ENCODE assay signal across 21 mouse cellular contexts in genomic region chr13:92595424-92595823, GRCm38 (mm10). TPM values are rescaled to one million over a fixed set of nuclear protein-coding genes. Genes with fewer than 3 reads are reported as not detected.
DNase-seq lines count a peak whose midpoint lies in the region; ATAC-seq and TF ChIP-seq lines count a peak whose summit lies in the region.
"Had no signal": no experiment of that assay in that cellular context is flagged by ENCODE, and none has a peak within 500 bp of the region (broad histone marks: within the 10 kb centered on the region; RNA-seq: fewer than 3 reads in every experiment).

No protein-coding gene starts in this region.

- no peaks in the 10 kb centered on the region for H3K27me3 ChIP-seq in midbrain, embryonic 12.5 days
- no peaks in the 10 kb centered on the region for H3K27me3 ChIP-seq in midbrain, embryonic 16.5 days (ENCODE audit: control insufficient read depth, insufficient read depth, low read depth, low read length)
- H3K27me3 ChIP-seq: embryonic facial prominence, embryonic 12.5 days; forebrain, embryonic 15.5 days; heart, embryonic 13.5 days; hindbrain, embryonic 12.5 days; lung, embryonic 15.5 days had no signal

- ATAC-seq in midbrain, embryonic 12.5 days (ENCODE audit: low FRiP score, low read depth): peak; percentile 41; the same call in 1 of the 2 replicates
- no peak for ATAC-seq in midbrain, embryonic 16.5 days
- ATAC-seq in erythroid progenitor cell, adult 5-6 weeks (replicated peaks; ENCODE audit: low FRiP score, poor library complexity, severe bottlenecking): peak; percentile 58
- ATAC-seq in megakaryocyte progenitor cell, adult 5-6 weeks (replicated peaks; ENCODE audit: poor library complexity): peak; percentile 40
- ATAC-seq: forebrain, embryonic 15.5 days had no signal

- intact Hi-C loops in left cerebral cortex, adult 2 months (cut with DNase I): no loop called here

- H3K9ac ChIP-seq in midbrain, embryonic 12.5 days (replicated peaks): no peak overlapping the region
- no peak overlapping the region for H3K9ac ChIP-seq in midbrain, embryonic 16.5 days (ENCODE audit: low read depth, low read length)
- H3K9ac ChIP-seq: embryonic facial prominence, embryonic 12.5 days; forebrain, embryonic 15.5 days; heart, embryonic 13.5 days; hindbrain, embryonic 12.5 days; lung, embryonic 15.5 days had no signal

- DNase-seq in adrenal gland, adult 2 months: peak; percentile 77
- DNase-seq in adrenal gland, adult 8-10 months: no peak
- DNase-seq in left cerebral cortex, adult 2 months (ENCODE audit: extremely low spot score in 1 of 2, low spot score in 2 of 2): no peak
- no peak for DNase-seq in cerebellum, adult 18-20 months
- DNase-seq: cerebellum, adult 9-11 months; kidney, adult 9 months; left cerebral cortex, postnatal 4 days; midbrain, embryonic 14.5 days; right cerebral cortex, postnatal 4 days had no signal

- TF ChIP-seq CTCF in left cerebral cortex, adult 2 months (IDR thresholded peaks at IDR 0.05): no peak

- no peaks in the 10 kb centered on the region for H3K9me3 ChIP-seq in midbrain, embryonic 12.5 days
- H3K9me3 ChIP-seq in midbrain, embryonic 16.5 days (replicated peaks; ENCODE audit: control insufficient read depth, low read length, poor library complexity, severe bottlenecking): no peaks in the 10 kb centered on the region
- H3K9me3 ChIP-seq: embryonic facial prominence, embryonic 12.5 days; forebrain, embryonic 15.5 days; heart, embryonic 13.5 days; hindbrain, embryonic 12.5 days; lung, embryonic 15.5 days had no signal

- no peaks in the 10 kb centered on the region for H3K36me3 ChIP-seq in midbrain, embryonic 12.5 days
- no peaks in the 10 kb centered on the region for H3K36me3 ChIP-seq in midbrain, embryonic 16.5 days (ENCODE audit: control insufficient read depth, insufficient read depth, low read length)
- H3K36me3 ChIP-seq: embryonic facial prominence, embryonic 12.5 days; forebrain, embryonic 15.5 days; heart, embryonic 13.5 days; hindbrain, embryonic 12.5 days; lung, embryonic 15.5 days had no signal

- peaks cover 27% of the 10 kb centered on the region for H3K4me1 ChIP-seq in midbrain, embryonic 12.5 days
- peaks cover 12% of the 10 kb centered on the region for H3K4me1 ChIP-seq in midbrain, embryonic 16.5 days (ENCODE audit: control insufficient read depth, insufficient read depth, low read length)

- no peak overlapping the region for H3K4me2 ChIP-seq in midbrain, embryonic 12.5 days (replicated peaks)
- H3K4me2 ChIP-seq in midbrain, embryonic 16.5 days (ENCODE audit: low read length): no peak overlapping the region
- H3K4me2 ChIP-seq: embryonic facial prominence, embryonic 12.5 days; forebrain, embryonic 15.5 days; heart, embryonic 13.5 days; hindbrain, embryonic 12.5 days; lung, embryonic 15.5 days had no signal

- 64% methylated on average over 3 of the region's 3 CpGs for WGBS in midbrain, embryonic 12.5 days
- WGBS in midbrain, embryonic 16.5 days: 79% methylated on average over 3 of the region's 3 CpGs

- no peak overlapping the region for H3K27ac ChIP-seq in midbrain, embryonic 12.5 days (replicated peaks)
- no peak overlapping the region for H3K27ac ChIP-seq in midbrain, embryonic 16.5 days (ENCODE audit: low read length)
- H3K27ac ChIP-seq in left cerebral cortex, adult 2 months: no peak overlapping the region
- H3K27ac ChIP-seq: embryonic facial prominence, embryonic 12.5 days; forebrain, embryonic 15.5 days; heart, embryonic 13.5 days; hindbrain, embryonic 12.5 days had no signal

- H3K4me3 ChIP-seq in midbrain, embryonic 12.5 days: no peak overlapping the region
- H3K4me3 ChIP-seq in midbrain, embryonic 16.5 days (ENCODE audit: low read depth, low read length): no peak overlapping the region
- H3K4me3 ChIP-seq in left cerebral cortex, adult 2 months: no peak overlapping the region
- H3K4me3 ChIP-seq: embryonic facial prominence, embryonic 12.5 days; forebrain, embryonic 15.5 days; heart, embryonic 13.5 days; hindbrain, embryonic 12.5 days; lung, embryonic 15.5 days had no signal

RNA-seq across cellular contexts. Expression of gene Serinc5, which starts 15.5 kb away (rescaled TPM):
- total RNA-seq in adrenal gland, adult 2 months (2021): 100 to 1,000 TPM in 1 of 2 experiments, 10 to 100 TPM in 1; 39.4 to 119 TPM
- polyA plus RNA-seq in adrenal gland, adult 2 months (2012; rRNA removed): 20.0 and 38.6 TPM in 2 replicates
- 100 to 1,000 TPM in 2 of 4 experiments, 10 to 100 TPM in 2; 59.0 to 203 (median 126) TPM for total RNA-seq in adrenal gland, adult 8-10 months (2022)
- 12.5 and 12.7 TPM in 2 replicates for polyA plus RNA-seq in midbrain, embryonic 12.5 days (2016; fragmentation: Nextera tagmentation; extraction: Ambion mirVana)
- 18.4 and 19.3 TPM in 2 replicates for polyA plus RNA-seq in midbrain, embryonic 16.5 days (2015; fragmentation: Nextera tagmentation; extraction: Ambion mirVana)
- total RNA-seq in erythroid progenitor cell, adult 5-6 weeks (2015; ENCODE audit: low replicate concordance): 33.5 and 56.6 TPM in 2 replicates
- 44.0 and 54.7 TPM in 2 replicates for total RNA-seq in erythroid progenitor cell, adult 5-6 weeks (2017; ENCODE audit: low replicate concordance)
- total RNA-seq in megakaryocyte progenitor cell, adult 5-6 weeks (2015): 9.1 and 9.4 TPM in 2 replicates
- total RNA-seq in megakaryocyte progenitor cell, adult 5-6 weeks (2017): 5.9 TPM in 2 replicates
- 10 to 100 TPM; 62.3 to 62.4 TPM for total RNA-seq in left cerebral cortex, adult 2 months (2021)

RNA-seq across cellular contexts. Expression of gene Spz1, which starts 19.5 kb away (rescaled TPM):
- total RNA-seq in adrenal gland, adult 2 months (2021): not detected
- polyA plus RNA-seq in adrenal gland, adult 2 months (2012; rRNA removed): not detected in 2 replicates
- not detected for total RNA-seq in adrenal gland, adult 8-10 months (2022)
- not detected in 2 replicates for polyA plus RNA-seq in midbrain, embryonic 12.5 days (2016; fragmentation: Nextera tagmentation; extraction: Ambion mirVana)
- not detected in 2 replicates for polyA plus RNA-seq in midbrain, embryonic 16.5 days (2015; fragmentation: Nextera tagmentation; extraction: Ambion mirVana)
- not detected in 2 replicates for total RNA-seq in erythroid progenitor cell, adult 5-6 weeks (2015; ENCODE audit: low replicate concordance)
- total RNA-seq in erythroid progenitor cell, adult 5-6 weeks (2017; ENCODE audit: low replicate concordance): not detected in 2 replicates
- not detected in 2 replicates for total RNA-seq in megakaryocyte progenitor cell, adult 5-6 weeks (2015)
- not detected in 2 replicates for total RNA-seq in megakaryocyte progenitor cell, adult 5-6 weeks (2017)
- total RNA-seq in left cerebral cortex, adult 2 months (2021): not detected
- total RNA-seq: gastrocnemius, adult 8-10 months; layer of hippocampus, postnatal 10 days; left cerebral cortex, postnatal 4 days; neutrophil, adult 5-6 weeks had no signal
- polyA plus RNA-seq: embryonic facial prominence, embryonic 12.5 days; forebrain, embryonic 15.5 days; heart, embryonic 13.5 days; hindbrain, embryonic 12.5 days; lung, embryonic 15.5 days; midbrain, embryonic 14.5 days had no signal
